Mouse (Mus musculus) olfactory bulb, adult 2 months (tissue): ENCODE measurements around the gene Slc2a6. TPM values are rescaled to one million over a fixed set of nuclear protein-coding genes. Genes with fewer than 3 reads are reported as not detected.

Experiments
- H3K27ac ChIP-seq: fragments of 200-500 bp; 2 replicates; pipeline ENCODE4 v1.5.1; 2012; ENCODE audit warnings: low read depth, low read length; ENCODE audit not compliant: insufficient read depth
- H3K4me1 ChIP-seq: fragments of 200-500 bp; 2 replicates; pipeline ENCODE4 v1.6.1; 2012; ENCODE audit warnings: low read length; ENCODE audit not compliant: control insufficient read depth, insufficient read depth
- H3K4me3 ChIP-seq: fragments of 200-500 bp; 2 replicates; pipeline ENCODE4 v1.5.1; 2012; ENCODE audit warnings: mild to moderate bottlenecking, low read depth, low read length, moderate library complexity; ENCODE audit not compliant: insufficient read depth
- CTCF ChIP-seq: fragments of 200-500 bp; IDR thresholded peaks from 2 replicates; pipeline ENCODE4 v1.5.1; 2012; ENCODE audit warnings: low read depth, mild to moderate bottlenecking, low read length, moderate library complexity; ENCODE audit not compliant: insufficient read depth
- POLR2A ChIP-seq: fragments of 200-500 bp; IDR thresholded peaks from 2 replicates; pipeline ENCODE4 v1.6.1; 2012; ENCODE audit warnings: mild to moderate bottlenecking, low read depth, low read length, moderate library complexity; ENCODE audit not compliant: insufficient read depth
- WGBS: fragments of 180-500 bp; shearing (Covaris S2); methylation state at CpG from one replicate; pipeline ENCODE4 v1.1.7; 2018; 5-methylcytosine and 5-hydroxymethylcytosine counted together
- polyA plus RNA-seq: library from polyadenylated mRNA; stranded (reverse); fragments of >200 nt; gene quantifications from 2 replicates; pipeline ENCODE4 v1.2.4, GENCODE M21; 2012; ENCODE audit warnings: low replicate concordance; ENCODE audit not compliant: missing spikeins, insufficient read depth, insufficient read length

The Slc2a6 gene
- polyA plus RNA-seq, 1 experiment: not detected

DNA sequence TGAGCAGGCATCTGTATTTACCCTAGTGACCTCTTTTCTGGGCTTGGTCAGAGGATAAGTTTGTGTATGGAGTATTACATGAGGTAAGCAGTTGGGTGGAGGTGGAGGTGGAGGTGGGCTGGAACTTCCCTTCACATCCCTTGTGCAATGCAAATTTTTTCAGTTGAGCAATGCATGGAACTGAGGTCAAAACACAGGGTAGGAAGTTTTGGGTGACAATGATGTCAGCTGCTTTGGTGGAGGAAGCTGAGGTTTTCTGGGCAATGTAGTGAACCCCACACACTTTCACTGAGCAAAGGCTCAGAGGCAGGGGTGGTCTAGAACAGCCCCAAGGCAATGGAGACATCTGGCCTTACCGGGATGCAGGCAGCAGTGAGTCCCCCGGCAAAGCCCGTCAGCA lies 2.3 kb downstream of the Slc2a6 start:
- no peak overlapping the region for H3K27ac ChIP-seq
- 87% methylated on average over 3 of the region's 3 CpGs for WGBS
- no peak for TF ChIP-seq POLR2A
- TF ChIP-seq CTCF: no peak
- H3K4me3 ChIP-seq: no peak overlapping the region
- H3K4me1 ChIP-seq: peaks cover 21% of the 10 kb centered on the region

DNA sequence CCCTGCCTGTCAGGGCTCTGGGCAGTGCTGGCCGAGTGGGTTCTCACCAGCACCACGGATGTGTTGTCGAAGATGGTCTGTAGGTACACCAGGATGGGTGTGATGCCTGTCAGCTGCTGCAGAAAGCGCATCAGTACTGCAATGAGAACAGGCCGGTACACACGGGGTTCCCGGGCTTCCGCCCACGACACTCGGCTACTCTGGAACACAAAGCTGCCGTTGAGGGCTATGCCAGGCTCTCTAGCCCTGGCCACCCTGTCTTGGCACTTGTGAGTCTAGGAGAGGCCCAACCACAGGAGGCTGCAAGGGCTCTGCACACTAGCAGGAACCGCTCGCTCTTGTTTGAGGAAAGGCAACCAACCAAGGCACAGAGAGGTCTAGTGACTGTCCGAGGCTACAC lies 3.7 kb downstream of the Slc2a6 start:
- no peak overlapping the region for H3K27ac ChIP-seq
- 69% methylated on average over 14 of the region's 14 CpGs for WGBS
- TF ChIP-seq POLR2A (no peak), CTCF (no peak)
- H3K4me1 ChIP-seq: peaks cover 21% of the 10 kb centered on the region
- H3K4me3 ChIP-seq: no peak overlapping the region

DNA sequence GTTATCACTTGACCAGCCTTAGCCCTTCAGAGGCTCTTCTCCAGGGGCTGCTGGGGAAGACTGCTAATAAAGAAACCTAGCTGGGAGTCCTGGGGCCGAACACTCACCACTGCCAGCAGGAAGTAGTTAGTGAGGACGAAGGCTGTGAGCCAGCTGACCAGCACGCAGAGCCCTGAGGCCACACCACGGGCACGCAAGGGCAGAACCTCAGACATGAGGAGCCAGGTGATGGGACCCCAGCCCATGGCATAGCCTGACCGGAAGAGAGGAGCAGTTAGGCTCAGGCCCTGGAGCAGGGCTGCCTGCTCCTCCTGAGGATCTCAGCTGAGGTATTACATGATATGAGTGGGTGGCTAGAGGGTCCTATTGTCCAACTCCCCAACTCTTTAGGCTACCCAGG lies 5.2 kb downstream of the Slc2a6 start:
- Histone ChIP-seq H3K27ac (no peak overlapping the region), H3K4me3 (no peak overlapping the region), H3K4me1 (peaks cover 21% of the 10 kb centered on the region)
- WGBS: 70% methylated on average over 6 of the region's 6 CpGs
- TF ChIP-seq POLR2A: no peak
- TF ChIP-seq CTCF: no peak

DNA sequence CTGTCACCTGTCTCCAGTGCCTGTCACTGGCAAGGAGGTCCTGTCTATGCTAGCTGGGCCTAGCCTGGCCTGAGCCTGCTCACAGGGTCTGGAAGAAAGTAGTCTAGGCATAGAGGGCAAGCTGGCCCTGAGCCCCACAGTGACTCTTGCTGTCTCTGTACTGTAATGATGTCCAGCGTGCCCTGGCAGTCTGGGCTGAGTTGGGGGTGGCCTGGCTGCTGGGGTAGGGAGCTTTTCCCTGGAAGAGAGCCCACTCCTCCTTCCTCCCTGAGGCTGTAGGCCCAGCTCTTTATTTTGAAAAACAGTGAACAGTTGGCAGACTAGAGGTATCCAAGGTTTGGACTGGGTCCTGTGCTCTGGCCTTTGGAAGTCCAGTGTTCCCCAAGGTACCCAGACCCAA lies 6.7 kb downstream of the Slc2a6 start:
- WGBS: 37% methylated on average over 1 of the region's 1 CpGs
- Histone ChIP-seq H3K4me3 (no peak overlapping the region), H3K4me1 (peaks cover 11% of the 10 kb centered on the region), H3K27ac (no peak overlapping the region)
- TF ChIP-seq CTCF (no peak), POLR2A (no peak)

DNA sequence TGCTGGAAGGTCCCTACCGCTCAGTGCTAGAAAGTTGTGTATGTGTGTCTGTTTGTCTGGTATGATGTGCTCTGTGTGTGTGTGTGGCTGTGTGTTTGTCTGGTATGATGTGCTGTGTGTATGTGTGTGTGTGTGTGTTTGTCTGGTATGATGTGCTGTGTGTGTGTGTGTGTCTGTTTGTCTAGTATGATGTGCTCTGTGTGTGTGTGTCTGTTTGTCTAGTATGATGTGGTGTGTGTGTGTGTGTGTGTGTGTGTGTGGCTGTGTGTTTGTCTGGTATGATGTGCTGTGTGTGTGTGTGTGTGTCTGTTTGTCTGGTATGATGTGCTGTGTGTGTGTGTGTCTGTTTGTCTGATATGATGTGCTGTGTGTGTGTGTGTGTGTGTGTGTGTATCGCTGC lies 8.3 kb downstream of the Slc2a6 start:
- WGBS: 92% methylated on average over 2 of the region's 2 CpGs
- TF ChIP-seq CTCF (no peak), POLR2A (no peak)
- Histone ChIP-seq H3K4me1 (peaks cover 5% of the 10 kb centered on the region), H3K27ac (no peak overlapping the region), H3K4me3 (no peak overlapping the region)

DNA sequence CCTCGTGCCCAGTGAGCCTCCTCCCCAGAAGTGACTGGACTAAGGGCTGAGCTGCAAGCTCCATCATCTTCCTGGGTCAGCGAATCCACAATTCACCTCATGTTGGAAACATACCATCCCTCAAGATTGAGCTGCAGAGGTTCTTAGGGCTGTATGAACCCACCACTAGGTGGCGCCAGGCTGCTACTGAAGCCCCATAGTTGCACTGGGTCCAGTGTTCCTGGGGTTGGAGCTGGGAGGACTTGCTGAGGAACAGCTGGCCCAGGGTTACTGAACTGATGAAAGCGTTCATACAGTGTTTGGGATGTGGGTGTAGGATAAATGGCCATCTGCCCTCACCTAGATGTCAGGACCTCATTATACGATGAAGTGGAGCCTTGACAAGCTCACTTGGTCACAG lies 10.0 kb downstream of the Slc2a6 start:
- no peak overlapping the region for H3K27ac ChIP-seq
- H3K4me1 ChIP-seq: no peaks in the 10 kb centered on the region
- H3K4me3 ChIP-seq: no peak overlapping the region
- WGBS: 47% methylated on average over 5 of the region's 5 CpGs
- peak; percentile 87 for TF ChIP-seq CTCF
- TF ChIP-seq POLR2A: no peak

DNA sequence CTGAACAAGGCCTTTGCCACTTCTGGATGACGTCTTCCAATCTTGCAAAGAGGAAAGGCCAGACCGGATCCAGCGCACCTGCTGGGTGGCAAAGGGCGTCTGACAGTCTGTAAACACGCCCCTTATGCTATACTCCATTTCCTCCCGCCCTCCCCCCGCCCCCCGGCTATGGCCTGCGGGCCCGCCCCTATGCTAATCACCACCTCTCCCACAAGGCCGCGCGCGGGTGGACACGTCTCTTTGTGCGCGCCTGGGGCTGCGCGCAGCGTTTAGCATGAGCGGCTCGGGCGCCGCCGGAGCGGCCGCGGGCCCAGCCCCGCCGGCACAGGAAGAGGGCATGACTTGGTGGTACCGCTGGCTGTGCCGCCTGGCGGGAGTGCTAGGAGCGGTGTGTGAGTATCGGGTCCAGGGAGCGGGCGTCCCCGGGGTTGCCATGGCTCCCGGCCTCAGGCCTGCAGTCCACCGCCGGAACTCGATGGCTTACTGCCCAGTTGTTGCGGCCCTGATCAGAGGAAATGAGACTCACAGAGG lies 18.0 kb downstream of the Slc2a6 start, which contains the start of gene Cacfd1:
Gene Cacfd1 (plus strand): TSS at position 213 of the 531 bp plus-strand sequence.
- peak within 1 kb of the TSS; percentile 74 for H3K4me3 ChIP-seq
- no peak for TF ChIP-seq CTCF
- TF ChIP-seq POLR2A: peak; percentile 87
- under 1% methylated on average over 43 of the region's 43 CpGs for WGBS

DNA sequence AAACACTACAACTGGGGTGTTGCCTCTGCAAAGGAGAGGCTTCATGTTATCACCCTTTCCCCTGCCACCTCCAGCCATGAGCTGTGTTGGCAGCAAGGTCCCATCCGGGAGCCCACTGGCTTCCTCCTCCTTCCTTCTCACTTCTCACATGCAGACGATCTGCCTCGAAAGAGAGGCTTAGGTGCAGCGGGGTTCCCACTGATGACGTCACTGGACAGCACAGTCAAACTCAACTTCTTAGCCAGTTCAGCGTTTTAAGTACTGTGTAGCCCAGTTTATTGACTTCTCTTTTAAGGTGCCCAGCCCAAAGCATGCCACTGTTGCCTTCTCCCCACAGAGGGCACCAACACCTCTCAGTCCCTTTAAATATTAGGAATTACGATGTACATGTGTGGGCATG lies 20.1 kb downstream of the Slc2a6 start:
- no peak for TF ChIP-seq POLR2A

More for the DNA sequence above, 18.0 kb downstream of the Slc2a6 start, which contains the start of gene Cacfd1:
- Histone ChIP-seq H3K4me1 (peaks cover 10% of the 10 kb centered on the region), H3K27ac (peak within 1 kb of the TSS; percentile 69)

DNA sequence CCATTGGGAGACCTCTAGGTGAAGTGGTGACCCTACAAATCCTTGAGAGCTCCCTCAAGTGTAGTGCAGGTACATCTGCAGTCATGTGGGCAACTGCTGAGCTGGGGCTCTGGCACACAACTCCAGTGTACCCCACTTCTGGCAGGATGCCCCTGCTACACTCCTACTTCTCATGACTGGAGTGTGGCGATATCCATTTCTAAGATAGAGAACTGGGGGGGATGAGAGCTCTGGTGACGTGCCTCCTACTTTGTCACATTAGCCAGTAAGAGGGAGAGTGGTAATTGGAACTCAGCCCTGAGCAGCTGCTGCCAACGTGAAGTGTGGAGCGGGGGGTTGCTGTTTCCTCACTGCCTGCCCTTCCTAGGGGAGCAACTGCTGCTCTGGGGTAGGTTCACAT lies 21.5 kb downstream of the Slc2a6 start:
- 45% methylated on average over 4 of the region's 4 CpGs for WGBS
- peaks cover 3% of the 10 kb centered on the region for H3K4me1 ChIP-seq
- no peak for TF ChIP-seq POLR2A
- TF ChIP-seq CTCF: no peak
- no peak overlapping the region for H3K4me3 ChIP-seq
- H3K27ac ChIP-seq: no peak overlapping the region

More for the DNA sequence above, 20.1 kb downstream of the Slc2a6 start:
- peaks cover 10% of the 10 kb centered on the region for H3K4me1 ChIP-seq
- no peak overlapping the region for H3K4me3 ChIP-seq
- 69% methylated on average over 7 of the region's 7 CpGs for WGBS
- no peak overlapping the region for H3K27ac ChIP-seq

DNA sequence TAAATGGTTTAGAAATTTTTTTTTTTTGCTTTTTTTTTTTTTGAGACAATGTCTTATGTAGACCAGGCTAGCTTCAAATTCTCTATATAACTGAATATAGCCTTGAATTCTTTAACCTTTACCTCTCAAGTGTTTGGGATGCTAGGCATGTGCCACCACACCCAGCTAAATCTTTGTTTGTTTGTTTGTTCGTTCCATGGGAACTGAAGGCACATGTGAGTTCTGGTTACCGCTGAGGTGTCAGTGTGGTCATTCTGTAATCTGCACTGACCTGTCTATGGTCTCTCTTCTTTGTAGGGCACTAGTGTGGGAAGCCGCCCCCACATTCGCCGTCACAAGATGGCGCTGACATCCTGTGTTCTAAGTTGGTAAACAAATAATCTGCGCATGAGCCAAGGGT lies 29.8 kb downstream of the Slc2a6 start:
- no peak overlapping the region for H3K4me3 ChIP-seq
- no peaks in the 10 kb centered on the region for H3K4me1 ChIP-seq
- no peak overlapping the region for H3K27ac ChIP-seq
- TF ChIP-seq POLR2A: no peak
- TF ChIP-seq CTCF: no peak
- 95% methylated on average over 7 of the region's 7 CpGs for WGBS
